In genomic region chr1:91380453-91381090, GRCm38 (mm10) we compare ENCODE assay signal across 8 mouse cellular contexts. TPM values are rescaled to one million over a fixed set of nuclear protein-coding genes. Genes with fewer than 3 reads are reported as not detected.
DNase-seq lines count a peak whose midpoint lies in the region; ATAC-seq and TF ChIP-seq lines count a peak whose summit lies in the region.

No protein-coding gene starts in this region.

- ATAC-seq in forebrain, postnatal 0 days: peak; percentile 80
- peak; percentile 86 for ATAC-seq in inflammation-experienced regulatory T-cells, adult 6 months

- DNase-seq in heart, adult 18-20 months: peak; percentile 55 to 90
- no peak for DNase-seq in heart, postnatal 25 days (ENCODE audit: low spot score)
- peak; percentile 39 for DNase-seq in cerebellum, adult 11-12 months
- peak; percentile 85 for DNase-seq in forebrain, postnatal 0 days
- DNase-seq in left cerebral cortex, postnatal 14 days (ENCODE audit: low spot score in 2 of 2): peak; percentile 83 to 84
- peak; percentile 72 for DNase-seq in midbrain, embryonic 10.5 days (ENCODE audit: low spot score)
- DNase-seq in spleen, adult 12 weeks (ENCODE audit: low spot score): peak; percentile 69

- no peak overlapping the region for H3K4me3 ChIP-seq in forebrain, postnatal 0 days (ENCODE audit: low read depth, low read length)
- no peak overlapping the region for H3K4me3 ChIP-seq in midbrain, embryonic 10.5 days

- no peak overlapping the region for H3K9ac ChIP-seq in forebrain, postnatal 0 days

- no peaks in the 10 kb centered on the region for H3K27me3 ChIP-seq in forebrain, postnatal 0 days (ENCODE audit: insufficient read depth, low read length)
- no peaks in the 10 kb centered on the region for H3K27me3 ChIP-seq in midbrain, embryonic 10.5 days (ENCODE audit: low read depth, poor library complexity, severe bottlenecking)

- intact Hi-C loops in heart, postnatal 25 days (cut with DNase I): loop anchor here (1.0 kb wide), 1 partner anchor 32 kb away; no protein-coding TSS in a partner anchor
- intact Hi-C loops in left cerebral cortex, postnatal 14 days (cut with DNase I): no loop called here

- TF ChIP-seq CTCF in forebrain, postnatal 0 days (IDR thresholded peaks at IDR 0.05; ENCODE audit: low read depth): peak; percentile 89

- no peaks in the 10 kb centered on the region for H3K4me1 ChIP-seq in forebrain, postnatal 0 days (ENCODE audit: insufficient read depth)
- no peaks in the 10 kb centered on the region for H3K4me1 ChIP-seq in midbrain, embryonic 10.5 days

- H3K27ac ChIP-seq in forebrain, postnatal 0 days (ENCODE audit: low read depth, low read length): no peak overlapping the region
- no peak overlapping the region for H3K27ac ChIP-seq in midbrain, embryonic 10.5 days (replicated peaks)

- WGBS in forebrain, postnatal 0 days: 57% methylated on average over 7 of the region's 7 CpGs
- 68% methylated on average over 7 of the region's 7 CpGs for WGBS in midbrain, embryonic 10.5 days

- no peaks in the 10 kb centered on the region for H3K9me3 ChIP-seq in forebrain, postnatal 0 days (ENCODE audit: low read length)
- no peaks in the 10 kb centered on the region for H3K9me3 ChIP-seq in midbrain, embryonic 10.5 days (replicated peaks)

- H3K4me2 ChIP-seq in forebrain, postnatal 0 days (ENCODE audit: low read depth): no peak overlapping the region

- peaks cover 88% of the 10 kb centered on the region for H3K36me3 ChIP-seq in forebrain, postnatal 0 days (ENCODE audit: insufficient read depth)
- peaks cover 97% of the 10 kb centered on the region for H3K36me3 ChIP-seq in midbrain, embryonic 10.5 days

RNA-seq across cellular contexts. Expression of gene Erfe, which starts 14.3 kb away (rescaled TPM):
- not detected for total RNA-seq in heart, adult 18-20 months (2021)
- under 1 TPM in 1 of 2 experiments, not detected in 1; 0.26 TPM for total RNA-seq in heart, postnatal 25 days (2021)
- total RNA-seq in forebrain, postnatal 0 days (2014; rRNA removed): 0.31 and 0.33 TPM in 2 replicates
- 0.09 and 0.21 TPM in 2 replicates for polyA plus RNA-seq in forebrain, postnatal 0 days (2015; fragmentation: Nextera tagmentation; extraction: Ambion mirVana)
- polyA plus RNA-seq in inflammation-experienced regulatory T-cells, adult 6 months (2017; shearing (Covaris generic)): not detected
- total RNA-seq in left cerebral cortex, postnatal 14 days (2021): under 1 TPM; 0.15 to 0.34 TPM
- 0.42 and 1.2 TPM in 2 replicates for polyA plus RNA-seq in midbrain, embryonic 10.5 days (2016; fragmentation: Nextera tagmentation; extraction: Ambion mirVana)

RNA-seq across cellular contexts. Expression of gene Ilkap, which starts 18.0 kb away (rescaled TPM):
- 10 to 100 TPM; 46.9 to 51.0 TPM for total RNA-seq in heart, adult 18-20 months (2021)
- 10 to 100 TPM; 41.3 to 48.1 TPM for total RNA-seq in heart, postnatal 25 days (2021)
- 104 and 108 TPM in 2 replicates for total RNA-seq in forebrain, postnatal 0 days (2014; rRNA removed)
- 129 TPM in 2 replicates for polyA plus RNA-seq in forebrain, postnatal 0 days (2015; fragmentation: Nextera tagmentation; extraction: Ambion mirVana)
- polyA plus RNA-seq in inflammation-experienced regulatory T-cells, adult 6 months (2017; shearing (Covaris generic)): 10 to 100 TPM; 30.1 to 46.9 (median 37.7) TPM
- 10 to 100 TPM; 49.9 to 56.0 TPM for total RNA-seq in left cerebral cortex, postnatal 14 days (2021)
- 173 and 177 TPM in 2 replicates for polyA plus RNA-seq in midbrain, embryonic 10.5 days (2016; fragmentation: Nextera tagmentation; extraction: Ambion mirVana)

RNA-seq across cellular contexts. Expression of gene Klhl30, which starts 29.8 kb away (rescaled TPM):
- total RNA-seq in heart, adult 18-20 months (2021): 10 to 100 TPM; 47.1 to 54.9 TPM
- total RNA-seq in heart, postnatal 25 days (2021): 10 to 100 TPM; 46.3 to 52.0 TPM
- total RNA-seq in forebrain, postnatal 0 days (2014; rRNA removed): 0.08 and 0.24 TPM in 2 replicates
- 0.10 and 0.12 TPM in 2 replicates for polyA plus RNA-seq in forebrain, postnatal 0 days (2015; fragmentation: Nextera tagmentation; extraction: Ambion mirVana)
- polyA plus RNA-seq in inflammation-experienced regulatory T-cells, adult 6 months (2017; shearing (Covaris generic)): not detected
- total RNA-seq in left cerebral cortex, postnatal 14 days (2021): under 1 TPM in 1 of 2 experiments, not detected in 1; 0.11 TPM
- 0.04 and 0.17 TPM in 2 replicates for polyA plus RNA-seq in midbrain, embryonic 10.5 days (2016; fragmentation: Nextera tagmentation; extraction: Ambion mirVana)

RNA-seq across cellular contexts. Expression of gene Hes6, which starts 33.3 kb away (rescaled TPM):
- total RNA-seq in heart, adult 18-20 months (2021): 10 to 100 TPM; 21.6 to 23.0 TPM
- total RNA-seq in heart, postnatal 25 days (2021): 10 to 100 TPM; 16.6 to 18.3 TPM
- total RNA-seq in forebrain, postnatal 0 days (2014; rRNA removed): 133 and 154 TPM in 2 replicates
- 154 and 177 TPM in 2 replicates for polyA plus RNA-seq in forebrain, postnatal 0 days (2015; fragmentation: Nextera tagmentation; extraction: Ambion mirVana)
- 10 to 100 TPM; 11.0 to 13.3 (median 11.4) TPM for polyA plus RNA-seq in inflammation-experienced regulatory T-cells, adult 6 months (2017; shearing (Covaris generic))
- total RNA-seq in left cerebral cortex, postnatal 14 days (2021): 10 to 100 TPM; 16.5 to 21.0 TPM
- 213 and 329 TPM in 2 replicates for polyA plus RNA-seq in midbrain, embryonic 10.5 days (2016; fragmentation: Nextera tagmentation; extraction: Ambion mirVana)

RNA-seq across cellular contexts. Expression of gene Espnl, which starts 58.7 kb away (rescaled TPM):
- total RNA-seq in heart, adult 18-20 months (2021): not detected
- total RNA-seq in heart, postnatal 25 days (2021): under 1 TPM in 1 of 2 experiments, not detected in 1; 0.05 TPM
- 0.15 and 0.19 TPM in 2 replicates for total RNA-seq in forebrain, postnatal 0 days (2014; rRNA removed)
- polyA plus RNA-seq in forebrain, postnatal 0 days (2015; fragmentation: Nextera tagmentation; extraction: Ambion mirVana): 0.08 and 0.13 TPM in 2 replicates
- polyA plus RNA-seq in inflammation-experienced regulatory T-cells, adult 6 months (2017; shearing (Covaris generic)): not detected
- under 1 TPM; 0.13 to 0.15 TPM for total RNA-seq in left cerebral cortex, postnatal 14 days (2021)
- polyA plus RNA-seq in midbrain, embryonic 10.5 days (2016; fragmentation: Nextera tagmentation; extraction: Ambion mirVana): not detected in 2 replicates

Comparison
In these comparisons a context has a peak if more than half of its experiments do, and no peak if none do; other contexts are left out.
1. RNA of gene Klhl30, which starts 29.8 kb away (total RNA-seq): 47.1 to 54.9 TPM in heart, adult 18-20 months and 46.3 to 52.0 TPM in heart, postnatal 25 days; 0.08 to 0.24 TPM in forebrain, postnatal 0 days and 0.11 TPM in left cerebral cortex, postnatal 14 days; every median in the first group is over 10 times any median in the second.